ENCODE assay signal across 20 mouse cellular contexts in the genomic region with DNA sequence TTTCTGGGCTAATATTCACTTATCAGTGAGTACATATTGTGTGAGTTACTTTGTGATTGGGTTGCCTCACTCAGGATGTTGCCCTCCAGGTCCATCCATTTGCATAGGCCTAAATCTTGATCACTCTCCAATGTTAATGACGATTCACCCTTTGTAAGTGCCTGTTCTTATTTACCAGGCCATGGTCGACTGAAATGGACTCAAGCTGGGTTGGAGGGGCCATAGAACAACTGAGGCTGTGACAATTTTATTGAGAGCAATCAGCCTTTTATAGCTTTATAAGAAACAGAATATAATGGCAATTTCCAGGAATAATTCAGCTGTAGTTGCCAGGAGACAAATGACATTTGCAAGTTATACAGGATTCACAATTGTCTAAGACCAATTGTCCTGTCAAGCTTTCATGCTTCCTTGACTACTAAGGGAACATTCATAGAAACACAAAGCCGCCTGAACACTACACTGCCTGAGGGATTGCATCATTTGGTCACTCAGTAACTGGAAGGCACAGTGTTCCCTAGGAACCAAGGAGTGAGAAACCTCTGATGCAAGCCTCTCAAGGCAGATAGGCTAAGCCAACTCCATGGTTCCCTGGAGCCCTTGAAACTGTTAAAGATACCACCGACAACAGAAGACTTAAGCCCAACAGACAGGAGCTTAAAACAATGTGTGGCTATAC.
DNase-seq lines count a peak whose midpoint lies in the region; ATAC-seq and TF ChIP-seq lines count a peak whose summit lies in the region.
"Had no signal": no experiment of that assay in that cellular context is flagged by ENCODE, and none has a peak within 500 bp of the region (broad histone marks: within the 10 kb centered on the region; RNA-seq: fewer than 3 reads in every experiment).

No protein-coding gene starts in this region.

- H3K27ac ChIP-seq in forebrain, embryonic 11.5 days (ENCODE audit: low read depth, low read length) = no peak overlapping the region
- H3K27ac ChIP-seq in forebrain, embryonic 10.5 days = no peak overlapping the region
- no peak overlapping the region for H3K27ac ChIP-seq in forebrain, postnatal 0 days (ENCODE audit: low read depth, low read length)
- no peak overlapping the region for H3K27ac ChIP-seq in liver, postnatal 0 days (ENCODE audit: low read depth)
- H3K27ac ChIP-seq: gastrocnemius, adult 2 months; heart, embryonic 13.5 days; left cerebral cortex, adult 2 months; liver, embryonic 12.5 days; lung, embryonic 15.5 days; midbrain, embryonic 15.5 days had no signal

- H3K4me3 ChIP-seq in forebrain, embryonic 11.5 days (ENCODE audit: low read depth, low read length) = no peak overlapping the region
- H3K4me3 ChIP-seq in forebrain, embryonic 10.5 days = no peak overlapping the region
- no peak overlapping the region for H3K4me3 ChIP-seq in forebrain, postnatal 0 days (ENCODE audit: low read depth, low read length)
- H3K4me3 ChIP-seq in liver, postnatal 0 days (ENCODE audit: low read depth, low read length) = no peak overlapping the region
- H3K4me3 ChIP-seq: gastrocnemius, adult 2 months; heart, embryonic 13.5 days; left cerebral cortex, adult 2 months; liver, embryonic 12.5 days; lung, embryonic 15.5 days; midbrain, embryonic 15.5 days had no signal

- H3K4me2 ChIP-seq in forebrain, embryonic 11.5 days (ENCODE audit: low read depth, low read length, severe bottlenecking) = no peak overlapping the region
- H3K4me2 ChIP-seq in forebrain, postnatal 0 days (ENCODE audit: low read depth) = no peak overlapping the region
- H3K4me2 ChIP-seq in liver, postnatal 0 days (ENCODE audit: low read depth, low read length) = no peak overlapping the region
- H3K4me2 ChIP-seq: heart, embryonic 13.5 days; liver, embryonic 12.5 days; lung, embryonic 15.5 days; midbrain, embryonic 15.5 days had no signal

- TF ChIP-seq EP300 in liver, postnatal 0 days (IDR thresholded peaks at IDR 0.05; ENCODE audit: low read depth) = no peak

- no peak overlapping the region for H3K9ac ChIP-seq in forebrain, embryonic 11.5 days (ENCODE audit: low read length)
- H3K9ac ChIP-seq in forebrain, postnatal 0 days = no peak overlapping the region
- no peak overlapping the region for H3K9ac ChIP-seq in liver, postnatal 0 days (replicated peaks)
- H3K9ac ChIP-seq: heart, embryonic 13.5 days; liver, embryonic 12.5 days; lung, embryonic 15.5 days; midbrain, embryonic 15.5 days had no signal

- WGBS in forebrain, embryonic 11.5 days = 54% methylated on average over 4 of the region's 4 CpGs
- WGBS in forebrain, embryonic 10.5 days = 73% methylated on average over 4 of the region's 4 CpGs
- WGBS in forebrain, postnatal 0 days = 37% methylated on average over 4 of the region's 4 CpGs
- 62% methylated on average over 4 of the region's 4 CpGs for WGBS in liver, postnatal 0 days (ENCODE audit: insufficient replicate concordance)

- peak; percentile 64; the same call in 1 of the 2 replicates for ATAC-seq in forebrain, embryonic 11.5 days (replicated peaks; ENCODE audit: low FRiP score)
- ATAC-seq in forebrain, postnatal 0 days = peak; percentile 74
- no peak for ATAC-seq in liver, postnatal 0 days
- ATAC-seq: activated CD4-positive, CD25-positive, alpha-beta regulatory T cell, adult 4 months; intestine, embryonic 16.5 days; liver, embryonic 12.5 days; midbrain, embryonic 15.5 days had no signal

- H3K27me3 ChIP-seq in forebrain, embryonic 11.5 days (ENCODE audit: control insufficient read depth, insufficient read depth, low read length) = no peaks in the 10 kb centered on the region
- H3K27me3 ChIP-seq in forebrain, embryonic 10.5 days (ENCODE audit: poor library complexity, severe bottlenecking) = no peaks in the 10 kb centered on the region
- H3K27me3 ChIP-seq in forebrain, postnatal 0 days (ENCODE audit: insufficient read depth, low read length) = no peaks in the 10 kb centered on the region
- no peaks in the 10 kb centered on the region for H3K27me3 ChIP-seq in liver, postnatal 0 days (ENCODE audit: insufficient read depth, low read length)
- H3K27me3 ChIP-seq: heart, embryonic 13.5 days; liver, embryonic 12.5 days; lung, embryonic 15.5 days; midbrain, embryonic 15.5 days had no signal

- no peak for TF ChIP-seq CTCF in forebrain, postnatal 0 days (IDR thresholded peaks at IDR 0.05; ENCODE audit: low read depth)
- TF ChIP-seq CTCF in liver, postnatal 0 days (IDR thresholded peaks at IDR 0.05; ENCODE audit: low read depth) = no peak

- H3K9me3 ChIP-seq in forebrain, embryonic 11.5 days (ENCODE audit: control insufficient read depth, low read length) = no peaks in the 10 kb centered on the region
- H3K9me3 ChIP-seq in forebrain, embryonic 10.5 days = no peaks in the 10 kb centered on the region
- H3K9me3 ChIP-seq in forebrain, postnatal 0 days (ENCODE audit: low read length) = no peaks in the 10 kb centered on the region
- no peaks in the 10 kb centered on the region for H3K9me3 ChIP-seq in liver, postnatal 0 days (ENCODE audit: low read length)
- H3K9me3 ChIP-seq: heart, embryonic 13.5 days; liver, embryonic 12.5 days; lung, embryonic 15.5 days; midbrain, embryonic 15.5 days had no signal

- H3K4me1 ChIP-seq in forebrain, embryonic 11.5 days (replicated peaks; ENCODE audit: control insufficient read depth, insufficient read depth, low read length) = no peaks in the 10 kb centered on the region
- H3K4me1 ChIP-seq in forebrain, embryonic 10.5 days = no peaks in the 10 kb centered on the region
- H3K4me1 ChIP-seq in forebrain, postnatal 0 days (ENCODE audit: insufficient read depth) = no peaks in the 10 kb centered on the region
- H3K4me1 ChIP-seq in liver, postnatal 0 days (ENCODE audit: insufficient read depth) = no peaks in the 10 kb centered on the region
- H3K4me1 ChIP-seq: heart, embryonic 13.5 days; liver, embryonic 12.5 days; lung, embryonic 15.5 days; midbrain, embryonic 15.5 days had no signal

- no peak for DNase-seq in forebrain, embryonic 11.5 days (ENCODE audit: low spot score)
- no peak for DNase-seq in forebrain, embryonic 10.5 days (ENCODE audit: extremely low spot score, low spot score)
- peak; percentile 11 to 21 for DNase-seq in kidney, adult 8-10 months
- DNase-seq in kidney, postnatal 14 days = no peak
- peak; percentile 17 for DNase-seq in adipocyte (ENCODE audit: low spot score)
- DNase-seq in forebrain, postnatal 0 days = no peak
- no peak for DNase-seq in liver, postnatal 0 days
- no peak for DNase-seq in cerebellum, postnatal 10 days
- DNase-seq: B cell, adult 2 months; cerebellum, adult 11-12 months; gastrocnemius, adult 2 months; heart, adult 11 months; thymus, postnatal 25 days had no signal

- no peaks in the 10 kb centered on the region for H3K36me3 ChIP-seq in forebrain, embryonic 11.5 days (ENCODE audit: control insufficient read depth, insufficient read depth, low read length)
- H3K36me3 ChIP-seq in forebrain, embryonic 10.5 days (replicated peaks) = no peaks in the 10 kb centered on the region
- H3K36me3 ChIP-seq in forebrain, postnatal 0 days (ENCODE audit: insufficient read depth) = no peaks in the 10 kb centered on the region
- H3K36me3 ChIP-seq in liver, postnatal 0 days (replicated peaks; ENCODE audit: insufficient read depth, low read length) = no peaks in the 10 kb centered on the region
- H3K36me3 ChIP-seq: heart, embryonic 13.5 days; liver, embryonic 12.5 days; lung, embryonic 15.5 days; midbrain, embryonic 15.5 days had no signal

Comparison
In these comparisons a context has a peak if more than half of its experiments do, and no peak if none do; other contexts are left out.
1. DNase-seq: peak in kidney, adult 8-10 months (2 of 2) and adipocyte (single experiment); none in forebrain, embryonic 11.5 days (single experiment), forebrain, embryonic 10.5 days (single experiment), kidney, postnatal 14 days (single experiment), forebrain, postnatal 0 days (single experiment), liver, postnatal 0 days (single experiment) and cerebellum, postnatal 10 days (0 of 2).